Mouse (Mus musculus): Measurements from ENCODE around the gene Upb1. TPM values are rescaled to one million over a fixed set of nuclear protein-coding genes. Genes with fewer than 3 reads are reported as not detected.

The Upb1 gene
- 0.50 and 0.73 TPM in 2 replicates for polyA plus RNA-seq (2012; rRNA removed)

GRCm38 (mm10) chr10:75400958-75401357 lies at the start of gene Upb1:
Gene Upb1, plus strand, starts transcription at chr10:75401115.

Other genes with a start within 250 kb of the Upb1 start
- gene Specc1l, start 189.0 kb upstream of the Upb1 start, polyA plus RNA-seq (2012; rRNA removed) = 30.8 and 34.6 TPM in 2 replicates
- gene Adora2a, start 84.2 kb upstream of the Upb1 start, polyA plus RNA-seq (2012; rRNA removed) = 5.7 and 7.1 TPM in 2 replicates
- gene Snrpd3, start 116.4 kb downstream of the Upb1 start, polyA plus RNA-seq (2012; rRNA removed) = 8.7 and 16.5 TPM in 2 replicates
- gene Gucd1, start 116.9 kb downstream of the Upb1 start, polyA plus RNA-seq (2012; rRNA removed) = 53.2 and 53.9 TPM in 2 replicates
- 1.7 and 1.8 TPM in 2 replicates for gene Lrrc75b, start 159.2 kb downstream of the Upb1 start, polyA plus RNA-seq (2012; rRNA removed)
- gene Ggt1, start 160.5 kb downstream of the Upb1 start, polyA plus RNA-seq (2012; rRNA removed) = 3.4 and 4.0 TPM in 2 replicates
- 193 and 207 TPM in 2 replicates for gene Ggt5, start 188.2 kb downstream of the Upb1 start, polyA plus RNA-seq (2012; rRNA removed)
- gene Susd2, start 242.9 kb downstream of the Upb1 start, polyA plus RNA-seq (2012; rRNA removed) = 26.6 and 31.3 TPM in 2 replicates

Measured in ovary, adult 2 months (tissue).